Mouse (Mus musculus) liver, postnatal 0 days (tissue): Measurements from ENCODE around the gene Cebpg.

Source experiments
- CTCF ChIP-seq: sonication (generic); IDR thresholded peaks from 2 replicates; pipeline ENCODE4 v1.5.1; 2016; ENCODE audit warnings: antibody characterized with exemption, low read depth
- EP300 ChIP-seq: IDR thresholded peaks from 2 replicates; pipeline ENCODE4 v1.6.1; 2016; ENCODE audit warnings: antibody characterized with exemption, low read depth, mild to moderate bottlenecking

DNA sequence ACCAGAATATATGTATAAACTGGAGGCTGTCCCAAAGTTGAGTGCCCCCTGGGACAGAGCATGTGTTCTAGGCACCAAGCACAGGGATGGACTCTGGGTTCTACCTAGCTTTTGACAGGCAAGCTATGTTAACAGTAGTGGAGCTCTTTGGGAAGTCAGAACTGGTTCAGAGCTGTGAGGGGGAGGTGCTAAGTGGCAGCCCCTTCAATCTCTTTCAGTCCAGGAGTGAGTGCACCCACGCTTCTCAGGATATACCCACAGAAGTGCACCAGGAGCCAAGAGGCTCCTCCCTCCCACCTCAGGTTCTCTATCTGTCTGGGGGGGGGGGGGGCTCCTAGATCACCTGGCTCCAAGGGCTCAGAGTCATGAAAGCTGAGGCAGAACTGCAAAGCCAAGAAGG, 31.9 kb downstream of the Cebpg start:
- no peak for TF ChIP-seq CTCF
- no peak for TF ChIP-seq EP300
